Mouse (Mus musculus) kidney, postnatal 0 days (tissue): ENCODE measurements at regions not wholly inside any gene's neighbourhood (a gene's known extent, or its start where the extent isn't known, plus 50 kb on each side); places are given as distances from the start of the nearest gene placed in this dataset.

Source experiments
- ATAC-seq: fragments of 200-750 bp; cut with Nextera tagmentation; replicated peaks from 2 replicates; pipeline ENCODE4 v1.8.0; 2017; ENCODE audit warnings: low read depth, moderate number of reproducible peaks, moderate TSS enrichment, moderate library complexity; ENCODE audit not compliant: low FRiP score
- DNase-seq: peaks from one replicate; pipeline ENCODE4 v3.0.0-alpha.2; 2016; ENCODE audit warnings: low spot score
- H3K27ac ChIP-seq: fragments of 300-500 bp; sonication (generic); 2 replicates; pipeline ENCODE4 v1.5.1; 2014; ENCODE audit warnings: mild to moderate bottlenecking
- H3K27me3 ChIP-seq: fragments of 300-500 bp; sonication (generic); 2 replicates; pipeline ENCODE4 v1.6.1; 2014; ENCODE audit warnings: low read length, mixed read lengths; ENCODE audit not compliant: insufficient read depth
- H3K36me3 ChIP-seq: fragments of 300-500 bp; sonication (generic); 2 replicates; pipeline ENCODE4 v1.6.1; 2014; ENCODE audit warnings: low read length, mixed read lengths; ENCODE audit not compliant: insufficient read depth
- H3K4me1 ChIP-seq: fragments of 300-500 bp; sonication (generic); replicated peaks from 2 replicates; pipeline ENCODE4 v1.6.1; 2014; ENCODE audit warnings: antibody characterized with exemption, low read length, mixed read lengths; ENCODE audit not compliant: insufficient read depth
- H3K4me2 ChIP-seq: fragments of 300-500 bp; sonication (generic); 2 replicates; pipeline ENCODE4 v1.6.1; 2014; ENCODE audit warnings: mild to moderate bottlenecking, low read length, moderate library complexity, mixed read lengths
- H3K4me3 ChIP-seq: fragments of 300-500 bp; sonication (generic); replicated peaks from 2 replicates; pipeline ENCODE4 v1.5.1; 2014; ENCODE audit warnings: low read depth, low read length
- H3K9ac ChIP-seq: fragments of 300-500 bp; sonication (generic); 2 replicates; pipeline ENCODE4 v1.6.1; 2014; ENCODE audit warnings: low read depth, low read length
- H3K9me3 ChIP-seq: fragments of 300-500 bp; sonication (generic); replicated peaks from 2 replicates; pipeline ENCODE4 v1.6.1; 2016; ENCODE audit warnings: low read length, inconsistent platforms, mixed read lengths
- CTCF ChIP-seq: IDR thresholded peaks from 2 replicates; pipeline ENCODE4 v1.5.1; 2016; ENCODE audit warnings: antibody characterized with exemption, low read depth, mild to moderate bottlenecking, moderate library complexity
- WGBS: fragments of 180-500 bp; shearing (Covaris S2); extraction: QIAGEN DNeasy Blood & Tissue Kit; methylation state at CpG from one replicate; pipeline ENCODE4 v1.1.7; 2014; 5-methylcytosine and 5-hydroxymethylcytosine counted together

- 78% methylated on average over 4 of the region's 4 CpGs for WGBS
- Histone ChIP-seq H3K4me3 (no peak overlapping the region), H3K4me2 (no peak overlapping the region), H3K4me1 (0 out of 2 replicates have a peak, but pooled peaks cover 7% of the 10 kb centered on the region), H3K36me3 (no peaks in the 10 kb centered on the region), H3K9me3 (no peaks in the 10 kb centered on the region), H3K27ac (no peak overlapping the region), H3K27me3 (no peaks in the 10 kb centered on the region), H3K9ac (no peak overlapping the region)
- no peak for ATAC-seq
- TF ChIP-seq CTCF, result no peak
- no peak for DNase-seq
Observed at GRCm38 (mm10) chr3:21634675-21635204, 441.7 kb upstream of the Tbl1xr1 start.

GRCm38 (mm10) chr3:21638886-21639285 lies 437.6 kb upstream of the Tbl1xr1 start:
- DNase-seq, result no peak

GRCm38 (mm10) chr3:21639576-21639975 lies 436.9 kb upstream of the Tbl1xr1 start:
- H3K9me3 ChIP-seq, result no peaks in the 10 kb centered on the region
- no peaks in the 10 kb centered on the region for H3K27me3 ChIP-seq
- no peak for TF ChIP-seq CTCF
- no peak overlapping the region for H3K4me3 ChIP-seq
- ATAC-seq (no peak), DNase-seq (peak; percentile 40)
- H3K36me3 ChIP-seq, result no peaks in the 10 kb centered on the region
- no peak overlapping the region for H3K27ac ChIP-seq
- 44% methylated on average over 5 of the region's 5 CpGs for WGBS
- no peak overlapping the region for H3K4me2 ChIP-seq
- H3K9ac ChIP-seq, result no peak overlapping the region
- H3K4me1 ChIP-seq, result no peaks in the 10 kb centered on the region

More at GRCm38 (mm10) chr3:21638886-21639285, 437.6 kb upstream of the Tbl1xr1 start:
- no peak overlapping the region for H3K9ac ChIP-seq
- H3K27me3 ChIP-seq, result no peaks in the 10 kb centered on the region
- WGBS, result 77% methylated on average over 5 of the region's 5 CpGs
- H3K4me1 ChIP-seq, result 0 out of 2 replicates have a peak, but pooled peaks cover 3% of the 10 kb centered on the region
- no peak overlapping the region for H3K4me3 ChIP-seq
- no peak for ATAC-seq
- H3K36me3 ChIP-seq, result no peaks in the 10 kb centered on the region
- no peak for TF ChIP-seq CTCF
- no peaks in the 10 kb centered on the region for H3K9me3 ChIP-seq
- no peak overlapping the region for H3K4me2 ChIP-seq
- H3K27ac ChIP-seq, result no peak overlapping the region

- ATAC-seq (no peak), DNase-seq (peak; percentile 45)
Observed at GRCm38 (mm10) chr3:21644086-21644485, 432.4 kb upstream of the Tbl1xr1 start.

GRCm38 (mm10) chr3:21645268-21645667 lies 431.2 kb upstream of the Tbl1xr1 start:
- Histone ChIP-seq H3K4me3 (no peak overlapping the region), H3K9me3 (no peaks in the 10 kb centered on the region), H3K4me2 (no peak overlapping the region), H3K9ac (no peak overlapping the region), H3K4me1 (no peaks in the 10 kb centered on the region), H3K36me3 (no peaks in the 10 kb centered on the region), H3K27ac (no peak overlapping the region), H3K27me3 (no peaks in the 10 kb centered on the region)
- 46% methylated on average over 1 of the region's 1 CpGs for WGBS
- TF ChIP-seq CTCF, result no peak
- DNase-seq (no peak), ATAC-seq (no peak)

More at GRCm38 (mm10) chr3:21644086-21644485, 432.4 kb upstream of the Tbl1xr1 start:
- TF ChIP-seq CTCF, result no peak
- no peaks in the 10 kb centered on the region for H3K9me3 ChIP-seq
- H3K9ac ChIP-seq, result no peak overlapping the region
- no peak overlapping the region for H3K27ac ChIP-seq
- H3K4me3 ChIP-seq, result no peak overlapping the region
- H3K4me2 ChIP-seq, result no peak overlapping the region
- no peaks in the 10 kb centered on the region for H3K36me3 ChIP-seq
- H3K27me3 ChIP-seq, result no peaks in the 10 kb centered on the region
- H3K4me1 ChIP-seq, result no peaks in the 10 kb centered on the region
- 68% methylated on average over 2 of the region's 2 CpGs for WGBS

GRCm38 (mm10) chr3:21649885-21650469 lies 426.5 kb upstream of the Tbl1xr1 start:
- Histone ChIP-seq H3K36me3 (no peaks in the 10 kb centered on the region), H3K4me2 (no peak overlapping the region), H3K4me3 (no peak overlapping the region), H3K9ac (no peak overlapping the region), H3K9me3 (no peaks in the 10 kb centered on the region), H3K27ac (no peak overlapping the region), H3K27me3 (no peaks in the 10 kb centered on the region), H3K4me1 (no peaks in the 10 kb centered on the region)
- DNase-seq (peak; percentile 26), ATAC-seq (no peak)
- TF ChIP-seq CTCF, result no peak
- WGBS, result 54% methylated on average over 8 of the region's 8 CpGs
